Mouse (Mus musculus) inflammation-experienced regulatory T-cells, adult 6 months (primary cell): Measurements from ENCODE around the gene Ccdc107. TPM values are rescaled to one million over a fixed set of nuclear protein-coding genes. Genes with fewer than 3 reads are reported as not detected.

Experiments used
- ATAC-seq: one replicate; pipeline ENCODE4 v1.8.0; 2017
- polyA plus RNA-seq, 3 experiments: library from polyadenylated mRNA; unstranded; fragments of 100-300 nt; shearing (Covaris generic); gene quantifications; one replicate each; pipeline ENCODE4 v1.2.1; 2017

The Ccdc107 gene
- polyA plus RNA-seq, 3 experiments from 2014 or later, result 36.5 to 72.9 (median 72.1) TPM

DNA sequence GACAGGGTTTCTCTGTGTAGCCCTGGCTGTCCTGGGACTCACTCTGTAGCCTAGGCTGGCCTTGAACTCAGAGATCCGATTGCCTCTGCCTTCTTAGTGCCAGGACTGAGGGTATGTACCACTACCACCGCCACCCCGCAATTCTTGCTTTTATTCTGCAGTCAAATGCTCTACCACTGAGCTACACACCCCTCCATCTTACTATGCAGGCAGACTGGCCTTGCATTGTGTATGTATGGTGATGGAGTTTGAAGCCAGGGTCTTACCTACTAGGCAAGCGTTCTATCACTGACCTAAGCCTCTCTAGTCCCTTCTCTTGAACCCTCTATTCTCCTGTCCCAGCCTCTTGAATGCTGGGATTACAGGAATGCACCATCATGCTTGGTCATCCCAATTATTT is 20.6 kb downstream of the Ccdc107 start:
- no peak for ATAC-seq

DNA sequence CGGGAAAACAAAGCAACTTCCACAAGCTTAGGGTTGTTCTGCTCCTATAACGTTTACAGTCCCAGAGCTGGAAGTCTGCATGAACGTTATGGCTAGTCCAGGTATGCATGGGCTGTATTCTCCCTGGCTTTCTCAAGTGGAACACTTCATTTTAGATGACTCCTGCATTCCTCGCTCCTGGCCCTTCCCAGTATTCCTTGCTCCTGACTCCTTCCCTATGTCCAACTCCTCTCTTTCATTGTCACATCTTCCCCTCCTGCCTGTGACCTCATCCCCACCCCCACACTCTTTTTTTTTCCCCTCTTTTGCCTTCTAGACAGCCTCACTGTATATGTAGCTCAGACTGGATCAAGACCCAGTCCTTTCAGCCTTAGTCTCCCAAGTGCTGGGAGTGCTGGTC is 21.1 kb downstream of the Ccdc107 start:
- no peak for ATAC-seq

DNA sequence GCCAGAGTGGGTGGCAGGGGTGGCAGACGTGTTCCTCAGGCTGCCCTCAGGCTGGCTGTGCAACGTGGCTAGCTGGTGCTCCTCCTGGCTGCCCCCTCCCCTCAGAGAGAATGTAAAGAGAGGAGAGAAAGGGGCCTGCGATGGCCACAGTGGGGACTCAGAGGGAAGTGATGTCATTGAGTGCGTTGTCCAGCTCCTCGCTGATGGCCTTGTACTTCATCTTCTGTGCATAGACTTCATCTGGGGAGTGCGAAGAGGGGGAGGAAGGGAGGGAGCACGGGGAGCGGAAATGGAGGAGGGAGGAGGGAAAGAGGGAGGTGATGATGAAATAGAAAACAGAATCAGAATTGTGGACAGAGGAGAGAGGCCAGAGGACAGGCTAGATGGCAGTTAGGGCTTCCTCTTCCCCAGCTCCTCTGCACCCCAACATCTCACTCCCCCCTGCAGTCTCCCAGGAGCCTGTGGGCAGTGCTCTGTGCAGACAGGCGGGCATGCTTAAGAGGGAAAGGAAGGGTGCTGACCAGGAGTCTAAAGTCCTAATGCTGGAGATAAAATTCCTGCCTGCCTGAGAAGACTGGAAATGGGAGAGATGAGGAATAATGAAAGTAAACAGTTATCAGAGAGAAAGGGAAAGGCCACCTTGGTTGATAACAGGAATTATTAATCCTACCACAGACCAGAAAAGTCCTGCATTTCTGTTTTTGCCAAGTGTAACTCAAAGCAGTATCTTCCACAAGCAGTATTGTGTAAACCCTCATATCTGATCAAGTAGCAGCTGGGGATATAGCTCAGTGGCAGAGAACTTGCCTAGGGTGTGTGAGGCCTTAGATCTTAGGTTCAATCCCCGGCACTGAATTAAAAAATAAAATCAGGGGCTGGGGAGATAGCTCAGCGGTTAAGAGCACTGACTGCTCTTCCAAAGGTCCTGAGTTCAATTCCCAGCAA is 23.3 kb downstream of the Ccdc107 start:
- no peak for ATAC-seq

DNA sequence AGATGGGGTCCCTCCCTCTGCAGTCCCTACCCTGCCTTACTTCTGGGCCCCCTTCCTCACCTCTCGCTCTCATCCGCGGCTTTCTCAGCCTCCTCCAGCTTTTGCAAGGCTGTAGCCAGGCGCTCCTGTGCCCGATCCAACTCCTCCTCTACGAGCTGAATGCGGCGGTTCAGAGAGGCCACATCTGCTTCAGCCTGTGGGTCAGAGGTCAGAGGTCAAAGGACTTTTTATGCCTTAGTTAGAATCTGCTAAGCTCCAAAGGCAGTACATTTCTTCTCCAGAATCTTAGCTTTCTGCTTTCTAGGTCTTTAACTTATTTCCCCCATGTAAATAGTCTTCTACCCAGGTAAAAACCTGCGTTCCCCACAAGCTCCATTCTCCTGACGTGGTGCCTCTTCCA is 26.9 kb downstream of the Ccdc107 start:
- ATAC-seq, result no peak

DNA sequence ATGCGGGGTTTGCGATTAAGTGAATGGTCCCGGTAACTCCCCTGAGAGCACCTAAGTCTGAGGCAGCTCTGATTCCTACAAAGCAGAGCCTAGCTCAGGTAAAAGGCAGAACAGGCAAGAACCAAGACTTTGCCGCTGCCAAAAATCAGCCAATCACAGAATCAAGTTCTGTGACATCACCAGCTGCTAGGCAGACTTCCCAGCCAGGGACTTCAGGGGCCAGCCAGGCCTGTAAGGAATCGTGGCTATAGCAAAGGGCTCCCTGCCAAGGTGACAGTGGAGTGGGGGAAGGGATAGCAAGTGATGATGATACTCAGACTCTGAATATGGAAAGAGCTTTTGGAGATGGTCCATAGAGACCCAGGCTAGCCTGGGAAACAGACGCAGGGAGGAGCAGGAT is 27.3 kb downstream of the Ccdc107 start:
- peak; percentile 84 for ATAC-seq

DNA sequence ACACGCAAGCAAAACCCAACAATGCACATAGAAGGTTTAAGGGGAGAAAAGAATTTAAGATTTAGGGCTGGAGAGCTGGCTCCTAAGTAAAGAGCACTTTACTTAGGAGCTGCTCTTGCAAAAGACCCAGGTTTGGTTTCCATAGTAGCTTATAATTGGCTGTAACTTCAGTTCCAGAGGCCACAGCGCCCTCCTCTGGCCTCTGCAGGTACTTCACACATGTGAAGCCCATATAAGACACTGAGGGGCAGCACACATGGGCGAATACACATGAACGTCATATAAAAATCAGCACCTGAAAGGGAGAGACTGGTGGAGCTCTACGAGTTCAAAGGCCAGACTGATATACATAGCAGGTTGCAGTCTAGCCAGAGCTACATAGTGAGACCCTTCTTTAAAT is 35.2 kb downstream of the Ccdc107 start:
- no peak for ATAC-seq

DNA sequence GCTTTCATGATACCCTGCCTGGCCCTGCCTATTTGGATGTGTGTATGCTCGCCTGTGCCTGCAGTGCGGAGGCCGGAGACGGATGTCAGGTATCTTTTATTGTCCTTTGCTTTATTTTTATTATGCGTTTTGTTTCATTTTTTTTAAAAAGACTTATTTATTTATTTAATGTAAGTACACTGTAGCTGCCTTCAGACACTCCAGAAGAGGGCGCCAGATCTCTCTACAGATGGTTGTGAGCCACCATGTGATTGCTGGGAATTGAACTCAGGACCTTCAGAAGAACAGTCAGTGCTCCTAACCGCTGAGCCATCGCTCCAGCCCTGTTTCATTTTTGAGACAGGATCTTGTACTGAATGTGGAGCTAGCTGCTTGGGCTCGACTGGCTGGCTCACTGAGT is 35.8 kb downstream of the Ccdc107 start:
- ATAC-seq, result no peak

DNA sequence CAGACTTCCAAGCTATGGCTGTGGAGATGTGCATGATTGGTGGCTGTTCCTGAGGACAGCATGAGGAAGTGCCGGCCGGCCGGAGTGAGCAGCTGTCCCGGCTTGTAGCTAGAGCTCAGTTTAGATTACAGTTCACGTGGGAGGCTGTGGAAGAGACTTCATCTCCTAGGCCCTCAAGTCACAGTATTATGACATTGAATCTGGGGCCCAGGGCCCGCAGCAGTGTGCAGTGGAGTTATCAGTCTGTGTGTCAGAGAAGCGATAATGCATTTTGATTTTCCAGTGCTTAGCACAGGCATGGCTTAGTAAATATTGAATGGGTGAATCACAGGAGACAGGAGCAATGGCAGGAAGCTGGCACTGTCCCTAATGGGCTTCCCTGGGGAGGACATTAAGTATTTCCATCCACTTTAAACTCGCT is 37.4 kb downstream of the Ccdc107 start:
- ATAC-seq, result no peak

DNA sequence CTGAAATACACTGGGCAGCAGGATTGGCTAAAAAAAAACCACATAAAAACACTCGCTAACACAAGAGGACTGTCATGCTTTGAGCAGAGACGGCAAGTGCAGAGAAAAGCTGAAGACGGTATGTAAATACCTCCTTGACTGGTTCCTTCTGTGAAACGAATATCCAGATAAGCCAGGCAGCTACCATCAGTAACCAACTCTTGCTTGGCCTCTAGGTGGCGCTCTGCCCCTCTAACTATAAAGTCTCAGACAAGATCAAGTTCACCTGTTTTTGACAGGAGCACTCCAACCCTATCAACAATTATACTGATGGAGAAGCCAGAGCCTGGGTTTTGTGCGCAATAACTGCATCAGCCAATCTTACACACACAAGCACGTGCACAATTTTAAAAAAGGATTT is 37.9 kb downstream of the Ccdc107 start:
- ATAC-seq, result peak; percentile 83

DNA sequence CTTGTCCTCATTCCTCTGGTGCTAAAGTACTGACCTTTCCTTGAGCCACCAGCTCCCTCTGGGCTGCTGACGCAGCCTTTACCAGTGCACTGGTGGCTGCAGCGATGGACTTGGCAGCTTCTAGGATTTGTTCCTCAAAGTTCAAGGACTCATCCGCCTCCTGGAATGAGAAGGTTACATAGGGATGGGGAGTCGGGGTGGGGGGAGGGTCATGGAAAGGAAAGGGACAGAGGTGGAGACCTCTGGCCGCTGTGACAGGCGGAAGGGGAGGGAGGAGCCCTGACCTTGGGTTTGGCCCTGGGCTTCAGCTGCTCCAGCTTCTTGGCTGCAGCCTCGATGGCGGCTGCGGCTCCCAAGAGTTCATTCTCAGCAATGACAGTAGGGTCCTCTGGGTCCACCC is 40.6 kb downstream of the Ccdc107 start:
- no peak for ATAC-seq

DNA sequence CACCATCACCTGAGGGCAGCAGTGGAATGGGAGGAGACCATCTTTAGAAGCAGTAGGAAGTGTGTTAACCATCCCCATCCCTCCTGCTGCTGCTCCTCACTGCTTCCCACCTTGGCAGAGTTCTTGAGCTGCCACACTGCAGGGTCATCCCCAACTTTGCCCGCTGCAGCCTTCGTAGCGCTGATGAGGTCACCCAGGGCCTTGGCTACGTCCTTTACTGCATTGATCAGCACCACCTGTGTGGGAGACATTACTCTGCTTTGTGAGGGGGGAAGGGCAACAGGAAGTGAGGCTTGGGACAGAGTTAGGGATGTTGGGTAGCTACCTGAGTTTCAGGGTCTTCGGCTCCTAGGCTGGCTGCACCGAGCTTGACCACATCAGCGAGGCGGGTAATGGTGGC is 42.9 kb downstream of the Ccdc107 start:
- ATAC-seq, result no peak

DNA sequence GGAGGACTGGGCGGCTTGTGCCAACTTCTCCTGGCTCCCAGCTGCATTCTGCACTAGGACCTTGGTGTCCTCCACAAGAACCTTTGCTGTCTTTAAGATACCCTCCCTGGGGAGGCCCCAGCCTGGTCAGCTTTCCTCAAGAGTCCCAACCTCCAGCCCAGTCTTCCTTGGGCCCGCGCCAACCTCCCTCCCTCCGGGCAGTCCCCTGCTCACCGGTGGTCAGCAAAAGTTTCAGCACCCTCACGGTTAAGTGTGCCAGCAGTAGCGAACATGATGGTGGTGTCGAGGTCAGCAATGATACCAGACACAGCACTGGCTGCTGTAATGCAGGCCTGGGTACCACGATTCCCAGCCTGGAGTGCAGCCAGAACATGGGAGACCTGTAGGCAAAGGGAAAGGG is 43.3 kb downstream of the Ccdc107 start:
- ATAC-seq, result no peak

DNA sequence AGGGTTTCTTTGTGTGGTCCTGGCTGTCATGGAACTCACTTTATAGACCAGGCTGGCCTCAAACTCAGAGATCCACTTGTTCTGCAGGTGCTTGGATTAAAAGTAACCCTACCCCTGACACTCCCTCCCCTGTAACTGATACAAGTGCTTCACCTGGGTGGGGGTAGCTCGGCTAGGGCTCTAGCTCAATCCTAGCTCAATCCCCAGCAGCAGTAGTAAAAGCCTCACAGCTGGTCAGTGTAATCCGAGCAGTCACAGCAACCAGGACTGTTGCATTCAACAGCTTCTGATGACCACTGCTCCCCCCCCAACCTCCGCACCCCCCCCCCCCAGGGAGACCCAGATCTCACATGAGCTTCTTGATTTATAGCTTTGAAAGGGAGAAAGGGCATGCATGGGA is 49.3 kb downstream of the Ccdc107 start:
- ATAC-seq, result no peak

Other genes with a start within 250 kb of the Ccdc107 start
- not detected for gene Atp8b5, start 225.7 kb upstream of the Ccdc107 start, polyA plus RNA-seq
- gene Rusc2, start 110.9 kb upstream of the Ccdc107 start, polyA plus RNA-seq, result not detected
- not detected for gene Fam166b, start 63.8 kb upstream of the Ccdc107 start, polyA plus RNA-seq
- 1 to 10 TPM in 1 of 3 experiments, under 1 TPM in 2; 0.29 to 1.1 (median 0.66) TPM for gene Tesk1, start 51.0 kb upstream of the Ccdc107 start, polyA plus RNA-seq
- 100 to 1,000 TPM in 1 of 3 experiments, 10 to 100 TPM in 2; 18.7 to 104 (median 96.4) TPM for gene Cd72, start 38.3 kb upstream of the Ccdc107 start, polyA plus RNA-seq
- gene Sit1, start 9.2 kb upstream of the Ccdc107 start, polyA plus RNA-seq, result 100 to 1,000 TPM; 142 to 164 (median 156) TPM
- gene Arhgef39, start 6.8 kb downstream of the Ccdc107 start, polyA plus RNA-seq, result 10 to 100 TPM in 1 of 3 experiments, 1 to 10 TPM in 2; 5.1 to 10.3 (median 6.2) TPM
- under 1 TPM; 0.48 to 0.84 (median 0.79) TPM for gene Car9, start 14.1 kb downstream of the Ccdc107 start, polyA plus RNA-seq
- gene Tpm2, start 30.9 kb downstream of the Ccdc107 start, polyA plus RNA-seq, result not detected
- 100 to 1,000 TPM in 1 of 3 experiments, 10 to 100 TPM in 2; 90.0 to 104 (median 99.8) TPM for gene Creb3, start 69.4 kb downstream of the Ccdc107 start, polyA plus RNA-seq
- gene Tln1, start 69.8 kb downstream of the Ccdc107 start, polyA plus RNA-seq, result 100 to 1,000 TPM in 1 of 3 experiments, 10 to 100 TPM in 2; 77.8 to 132 (median 93.7) TPM
- 10 to 100 TPM; 12.4 to 13.5 (median 12.6) TPM for gene Rgp1, start 85.8 kb downstream of the Ccdc107 start, polyA plus RNA-seq
- gene Gba2, start 86.0 kb downstream of the Ccdc107 start, polyA plus RNA-seq, result 10 to 100 TPM; 12.8 to 14.6 (median 14.2) TPM
- gene Msmp, start 91.6 kb downstream of the Ccdc107 start, polyA plus RNA-seq, result not detected
- gene Npr2, start 139.0 kb downstream of the Ccdc107 start, polyA plus RNA-seq, result not detected
- under 1 TPM in 1 of 3 experiments, not detected in 2; 0.54 TPM for gene Spag8, start 160.7 kb downstream of the Ccdc107 start, polyA plus RNA-seq
- 10 to 100 TPM; 30.3 to 47.5 (median 34.2) TPM for gene Hint2, start 163.6 kb downstream of the Ccdc107 start, polyA plus RNA-seq
- gene Tmem8b, start 176.1 kb downstream of the Ccdc107 start, polyA plus RNA-seq, result 1 to 10 TPM in 1 of 3 experiments, under 1 TPM in 2; 0.87 to 1.0 (median 0.87) TPM
- gene Fam221b, start 176.2 kb downstream of the Ccdc107 start, polyA plus RNA-seq, result 1 to 10 TPM; 2.8 to 3.7 (median 3.4) TPM
- gene Olfr70, start 207.9 kb downstream of the Ccdc107 start, polyA plus RNA-seq, result not detected
- not detected for gene Olfr71, start 217.4 kb downstream of the Ccdc107 start, polyA plus RNA-seq
- gene Hrct1, start 234.3 kb downstream of the Ccdc107 start, polyA plus RNA-seq, result not detected
- gene Spaar, start 237.1 kb downstream of the Ccdc107 start, polyA plus RNA-seq, result under 1 TPM in 1 of 3 experiments, not detected in 2; 0.23 TPM